In genomic region chr14:32554860-32555526, GRCm38 (mm10) we compare ENCODE assay signal across 30 mouse cellular contexts. TPM values are rescaled to one million over a fixed set of nuclear protein-coding genes. Genes with fewer than 3 reads are reported as not detected.
DNase-seq lines count a peak whose midpoint lies in the region; ATAC-seq and TF ChIP-seq lines count a peak whose summit lies in the region.
"Had no signal": no experiment of that assay in that cellular context is flagged by ENCODE, and none has a peak within 500 bp of the region (broad histone marks: within the 10 kb centered on the region; RNA-seq: fewer than 3 reads in every experiment).

No protein-coding gene starts in this region.

- H3K4me3 ChIP-seq in midbrain, embryonic 14.5 days (replicated peaks; ENCODE audit: low read depth, low read length): no peak overlapping the region
- no peak overlapping the region for H3K4me3 ChIP-seq in midbrain, embryonic 13.5 days (replicated peaks)
- no peak overlapping the region for H3K4me3 ChIP-seq in hindbrain, embryonic 14.5 days (replicated peaks; ENCODE audit: low read length)
- H3K4me3 ChIP-seq in neural tube, embryonic 13.5 days: no peak overlapping the region
- no peak overlapping the region for H3K4me3 ChIP-seq in forebrain, embryonic 13.5 days
- no peak overlapping the region for H3K4me3 ChIP-seq in liver, postnatal 0 days (ENCODE audit: low read depth, low read length)
- H3K4me3 ChIP-seq: embryonic facial prominence, embryonic 13.5 days; erythroblast, embryonic 14.5 days; forebrain, embryonic 12.5 days; gastrocnemius, adult 2 months; left cerebral cortex, adult 2 months; liver, embryonic 15.5 days; midbrain, embryonic 12.5 days; myocyte had no signal

- H3K9ac ChIP-seq in midbrain, embryonic 14.5 days (replicated peaks; ENCODE audit: low read length): no peak overlapping the region
- no peak overlapping the region for H3K9ac ChIP-seq in midbrain, embryonic 13.5 days (replicated peaks)
- no peak overlapping the region for H3K9ac ChIP-seq in hindbrain, embryonic 14.5 days
- no peak overlapping the region for H3K9ac ChIP-seq in neural tube, embryonic 13.5 days
- no peak overlapping the region for H3K9ac ChIP-seq in forebrain, embryonic 13.5 days
- H3K9ac ChIP-seq in liver, postnatal 0 days (replicated peaks): no peak overlapping the region
- H3K9ac ChIP-seq: embryonic facial prominence, embryonic 13.5 days; forebrain, embryonic 12.5 days; liver, embryonic 15.5 days; midbrain, embryonic 12.5 days had no signal

- 84% methylated on average over 8 of the region's 8 CpGs for WGBS in midbrain, embryonic 14.5 days
- 87% methylated on average over 8 of the region's 8 CpGs for WGBS in midbrain, embryonic 13.5 days
- WGBS in hindbrain, embryonic 14.5 days: 53% methylated on average over 8 of the region's 8 CpGs
- WGBS in neural tube, embryonic 13.5 days: 32% methylated on average over 8 of the region's 8 CpGs
- WGBS in forebrain, embryonic 13.5 days: 83% methylated on average over 8 of the region's 8 CpGs
- 81% methylated on average over 8 of the region's 8 CpGs for WGBS in liver, postnatal 0 days (ENCODE audit: insufficient replicate concordance)

- no peaks in the 10 kb centered on the region for H3K4me1 ChIP-seq in midbrain, embryonic 14.5 days (ENCODE audit: control insufficient read depth, insufficient read depth, low read length)
- no peaks in the 10 kb centered on the region for H3K4me1 ChIP-seq in midbrain, embryonic 13.5 days (replicated peaks)
- H3K4me1 ChIP-seq in hindbrain, embryonic 14.5 days (replicated peaks; ENCODE audit: control insufficient read depth, insufficient read depth, low read length): peaks cover 6% of the 10 kb centered on the region; the same call in 1 of the 2 replicates
- H3K4me1 ChIP-seq in neural tube, embryonic 13.5 days (replicated peaks): peaks cover 22% of the 10 kb centered on the region
- H3K4me1 ChIP-seq in forebrain, embryonic 13.5 days: no peaks in the 10 kb centered on the region
- H3K4me1 ChIP-seq in liver, postnatal 0 days (ENCODE audit: insufficient read depth): no peaks in the 10 kb centered on the region
- H3K4me1 ChIP-seq: embryonic facial prominence, embryonic 13.5 days; forebrain, embryonic 12.5 days; midbrain, embryonic 12.5 days had no signal

- no peak for TF ChIP-seq CTCF in liver, postnatal 0 days (IDR thresholded peaks at IDR 0.05; ENCODE audit: low read depth)

- 0 out of 2 replicates have a peak overlapping the region, but pooled peaks have one; percentile 38 for H3K27ac ChIP-seq in midbrain, embryonic 14.5 days (replicated peaks; ENCODE audit: low read depth, low read length)
- no peak overlapping the region for H3K27ac ChIP-seq in midbrain, embryonic 13.5 days
- H3K27ac ChIP-seq in hindbrain, embryonic 14.5 days: peak overlapping the region; percentile 38
- peak overlapping the region; percentile 56 for H3K27ac ChIP-seq in neural tube, embryonic 13.5 days (replicated peaks)
- H3K27ac ChIP-seq in forebrain, embryonic 13.5 days: no peak overlapping the region
- H3K27ac ChIP-seq in liver, postnatal 0 days (ENCODE audit: low read depth): no peak overlapping the region
- H3K27ac ChIP-seq: embryonic facial prominence, embryonic 13.5 days; forebrain, embryonic 12.5 days; gastrocnemius, adult 2 months; left cerebral cortex, adult 2 months; liver, embryonic 15.5 days; midbrain, embryonic 12.5 days had no signal

- peak; percentile 8 for DNase-seq in adrenal gland, postnatal 14 days
- DNase-seq in adrenal gland, postnatal 10 days: no peak
- no peak for DNase-seq in midbrain, embryonic 14.5 days
- DNase-seq in hindbrain, embryonic 14.5 days (ENCODE audit: low spot score): peak; percentile 33
- no peak for DNase-seq in liver, postnatal 0 days
- DNase-seq: adrenal gland, adult 8-10 months; cerebellum, adult 8-10 months; gastrocnemius, adult 2 months; kidney, adult 2 months; kidney, postnatal 10 days; liver; retina, postnatal 1 day; thymus, postnatal 14 days had no signal

- peaks cover 47% of the 10 kb centered on the region for H3K36me3 ChIP-seq in midbrain, embryonic 14.5 days (ENCODE audit: control insufficient read depth, insufficient read depth, low read length)
- peaks cover 41% of the 10 kb centered on the region for H3K36me3 ChIP-seq in midbrain, embryonic 13.5 days
- peaks cover 33% of the 10 kb centered on the region for H3K36me3 ChIP-seq in hindbrain, embryonic 14.5 days (replicated peaks; ENCODE audit: control insufficient read depth, insufficient read depth)
- H3K36me3 ChIP-seq in neural tube, embryonic 13.5 days: peaks cover 35% of the 10 kb centered on the region
- H3K36me3 ChIP-seq in forebrain, embryonic 13.5 days (ENCODE audit: poor library complexity, severe bottlenecking): peaks cover 63% of the 10 kb centered on the region
- peaks cover 48% of the 10 kb centered on the region for H3K36me3 ChIP-seq in liver, postnatal 0 days (replicated peaks; ENCODE audit: insufficient read depth, low read length)

- H3K27me3 ChIP-seq in midbrain, embryonic 14.5 days (ENCODE audit: control insufficient read depth, insufficient read depth, low read length): no peaks in the 10 kb centered on the region
- no peaks in the 10 kb centered on the region for H3K27me3 ChIP-seq in midbrain, embryonic 13.5 days
- no peaks in the 10 kb centered on the region for H3K27me3 ChIP-seq in hindbrain, embryonic 14.5 days (ENCODE audit: control insufficient read depth, insufficient read depth, low read length)
- no peaks in the 10 kb centered on the region for H3K27me3 ChIP-seq in neural tube, embryonic 13.5 days
- H3K27me3 ChIP-seq in forebrain, embryonic 13.5 days: no peaks in the 10 kb centered on the region
- no peaks in the 10 kb centered on the region for H3K27me3 ChIP-seq in liver, postnatal 0 days (ENCODE audit: insufficient read depth, low read length)
- H3K27me3 ChIP-seq: embryonic facial prominence, embryonic 13.5 days; forebrain, embryonic 12.5 days; liver, embryonic 15.5 days; midbrain, embryonic 12.5 days had no signal

- no peak for TF ChIP-seq EP300 in liver, postnatal 0 days (IDR thresholded peaks at IDR 0.05; ENCODE audit: low read depth)

- no peak for ATAC-seq in midbrain, embryonic 14.5 days (ENCODE audit: low FRiP score, low TSS enrichment)
- no peak for ATAC-seq in midbrain, embryonic 13.5 days
- 0 out of 2 replicates have a peak, but pooled peaks have one; percentile 57 for ATAC-seq in hindbrain, embryonic 14.5 days (ENCODE audit: low FRiP score)
- peak; percentile 90 for ATAC-seq in neural tube, embryonic 13.5 days (ENCODE audit: low read depth)
- no peak for ATAC-seq in forebrain, embryonic 13.5 days
- ATAC-seq in liver, postnatal 0 days: no peak
- ATAC-seq: activated CD4-positive, CD25-positive, alpha-beta regulatory T cell, adult 4 months had no signal

- H3K9me3 ChIP-seq in midbrain, embryonic 14.5 days (ENCODE audit: control insufficient read depth, low read length): no peaks in the 10 kb centered on the region
- H3K9me3 ChIP-seq in midbrain, embryonic 13.5 days: no peaks in the 10 kb centered on the region
- no peaks in the 10 kb centered on the region for H3K9me3 ChIP-seq in hindbrain, embryonic 14.5 days (ENCODE audit: control insufficient read depth, low read length)
- no peaks in the 10 kb centered on the region for H3K9me3 ChIP-seq in neural tube, embryonic 13.5 days
- no peaks in the 10 kb centered on the region for H3K9me3 ChIP-seq in forebrain, embryonic 13.5 days (replicated peaks)
- no peaks in the 10 kb centered on the region for H3K9me3 ChIP-seq in liver, postnatal 0 days (ENCODE audit: low read length)
- H3K9me3 ChIP-seq: embryonic facial prominence, embryonic 13.5 days; forebrain, embryonic 12.5 days; liver, embryonic 15.5 days; midbrain, embryonic 12.5 days had no signal

- H3K4me2 ChIP-seq in midbrain, embryonic 14.5 days (ENCODE audit: low read length): no peak overlapping the region
- no peak overlapping the region for H3K4me2 ChIP-seq in midbrain, embryonic 13.5 days (replicated peaks)
- H3K4me2 ChIP-seq in hindbrain, embryonic 14.5 days (replicated peaks): no peak overlapping the region
- no peak overlapping the region for H3K4me2 ChIP-seq in neural tube, embryonic 13.5 days
- no peak overlapping the region for H3K4me2 ChIP-seq in forebrain, embryonic 13.5 days
- no peak overlapping the region for H3K4me2 ChIP-seq in liver, postnatal 0 days (ENCODE audit: low read depth, low read length)
- H3K4me2 ChIP-seq: embryonic facial prominence, embryonic 13.5 days; forebrain, embryonic 12.5 days; heart, embryonic 11.5 days; liver, embryonic 15.5 days; midbrain, embryonic 12.5 days had no signal

RNA-seq across cellular contexts. Expression of gene Ercc6, which starts 41.7 kb away (rescaled TPM):
- total RNA-seq in adrenal gland, postnatal 14 days (2021): 12.0 and 13.4 TPM in 2 replicates
- total RNA-seq in adrenal gland, postnatal 10 days (2021): 10 to 100 TPM in 1 of 2 experiments, 1 to 10 TPM in 1; 8.1 to 11.8 TPM
- 24.2 and 31.8 TPM in 2 replicates for polyA plus RNA-seq in midbrain, embryonic 14.5 days (2014; fragmentation: Nextera tagmentation; extraction: Ambion mirVana)
- polyA plus RNA-seq in midbrain, embryonic 13.5 days (2015; fragmentation: Nextera tagmentation; extraction: Ambion mirVana): 32.4 and 33.8 TPM in 2 replicates
- 22.1 and 24.4 TPM in 2 replicates for polyA plus RNA-seq in hindbrain, embryonic 14.5 days (2014; fragmentation: Nextera tagmentation; extraction: Ambion mirVana)
- 25.3 and 26.7 TPM in 2 replicates for polyA plus RNA-seq in neural tube, embryonic 13.5 days (2015; fragmentation: Nextera tagmentation; extraction: Ambion mirVana)
- 25.2 and 28.4 TPM in 2 replicates for polyA plus RNA-seq in forebrain, embryonic 13.5 days (2015; fragmentation: Nextera tagmentation; extraction: Ambion mirVana)
- 5.3 and 5.4 TPM in 2 replicates for polyA plus RNA-seq in liver, postnatal 0 days (2015; fragmentation: Nextera tagmentation; extraction: Ambion mirVana)

RNA-seq across cellular contexts. Expression of gene Prrxl1, which starts 44.2 kb away (rescaled TPM):
- total RNA-seq in adrenal gland, postnatal 14 days (2021): 0.67 and 0.75 TPM in 2 replicates
- under 1 TPM; 0.57 to 0.73 TPM for total RNA-seq in adrenal gland, postnatal 10 days (2021)
- polyA plus RNA-seq in midbrain, embryonic 14.5 days (2014; fragmentation: Nextera tagmentation; extraction: Ambion mirVana): 3.2 and 4.9 TPM in 2 replicates
- 5.7 TPM in 2 replicates for polyA plus RNA-seq in midbrain, embryonic 13.5 days (2015; fragmentation: Nextera tagmentation; extraction: Ambion mirVana)
- 56.5 and 63.2 TPM in 2 replicates for polyA plus RNA-seq in hindbrain, embryonic 14.5 days (2014; fragmentation: Nextera tagmentation; extraction: Ambion mirVana)
- polyA plus RNA-seq in neural tube, embryonic 13.5 days (2015; fragmentation: Nextera tagmentation; extraction: Ambion mirVana): 83.4 and 87.1 TPM in 2 replicates
- polyA plus RNA-seq in forebrain, embryonic 13.5 days (2015; fragmentation: Nextera tagmentation; extraction: Ambion mirVana): 0.22 and 0.54 TPM in 2 replicates
- polyA plus RNA-seq in liver, postnatal 0 days (2015; fragmentation: Nextera tagmentation; extraction: Ambion mirVana): 0.05 TPM in 1 of 2 replicates, not detected in the other
- total RNA-seq: gastrocnemius, adult 2 months; granulocyte monocyte progenitor cell, adult 5-6 weeks; layer of hippocampus, postnatal 10 days; left cerebral cortex, adult 2 months; left cerebral cortex, postnatal 36 days had no signal
- polyA plus RNA-seq: activated CD4-positive, CD25-positive, alpha-beta regulatory T cell, adult 4 months; erythroblast, embryonic 14.5 days; heart, embryonic 11.5 days; heart, postnatal 0 days; kidney, adult 2 months; myocyte; spleen, adult 2 months had no signal

Comparison
In these comparisons a context has a peak if more than half of its experiments do, and no peak if none do; other contexts are left out.
1. DNase-seq: peak in adrenal gland, postnatal 14 days (single experiment) and hindbrain, embryonic 14.5 days (single experiment); none in adrenal gland, postnatal 10 days (single experiment), midbrain, embryonic 14.5 days (single experiment) and liver, postnatal 0 days (single experiment).
2. H3K27ac ChIP-seq: peak in midbrain, embryonic 14.5 days (single experiment), hindbrain, embryonic 14.5 days (single experiment) and neural tube, embryonic 13.5 days (single experiment); none in midbrain, embryonic 13.5 days (single experiment), forebrain, embryonic 13.5 days (single experiment) and liver, postnatal 0 days (single experiment).
3. ATAC-seq: peak in hindbrain, embryonic 14.5 days (single experiment) and neural tube, embryonic 13.5 days (single experiment); none in midbrain, embryonic 14.5 days (single experiment), midbrain, embryonic 13.5 days (single experiment), forebrain, embryonic 13.5 days (single experiment) and liver, postnatal 0 days (single experiment).